Mouse (Mus musculus) lung, adult 2 months (tissue): ENCODE data around the gene Impg1. TPM values are rescaled to one million over a fixed set of nuclear protein-coding genes. Genes with fewer than 3 reads are reported as not detected.
"Not testable (repeated sequence)": the region's sequence is repeated elsewhere in the genome, so short reads cannot be mapped to it uniquely, and the experiment has no call there.

Experiments
- DNase-seq: peaks from one replicate; pipeline ENCODE4 v3.0.0; 2022
- H3K4me1 ChIP-seq: fragments of 200-500 bp; 2 replicates; pipeline ENCODE4 v1.6.1; 2011; ENCODE audit warnings: low read length; ENCODE audit not compliant: control insufficient read depth, insufficient read depth
- H3K4me3 ChIP-seq: fragments of 200-500 bp; replicated peaks from 2 replicates; pipeline ENCODE3; 2011; ENCODE audit warnings: low read depth, mild to moderate bottlenecking, control low read depth, low read length; ENCODE audit errors: extremely low read depth
- CTCF ChIP-seq: fragments of 200-500 bp; IDR thresholded peaks from 2 replicates; pipeline ENCODE4 v1.5.1; 2011; ENCODE audit warnings: mild to moderate bottlenecking, low read length, control low read depth; ENCODE audit not compliant: insufficient read depth
- POLR2A ChIP-seq: fragments of 200-500 bp; IDR thresholded peaks from 2 replicates; pipeline ENCODE4 v1.6.1; 2011; ENCODE audit warnings: low read depth, mild to moderate bottlenecking, control low read depth, low read length, borderline replicate concordance; ENCODE audit errors: extremely low read depth
- WGBS: fragments of 180-500 bp; shearing (Covaris S2); methylation state at CpG from one replicate; pipeline ENCODE4 v1.1.7; 2018; 5-methylcytosine and 5-hydroxymethylcytosine counted together
- polyA plus RNA-seq: library from polyadenylated mRNA; depleted of rRNA; stranded (reverse); fragments of >200 nt; gene quantifications from 2 replicates; pipeline ENCODE4 v1.2.3, GENCODE M21; 2012

The Impg1 gene
- polyA plus RNA-seq, 1 experiment, result not detected

GRCm38 (mm10) chr9:80333466-80333865 lies 131.8 kb downstream of the Impg1 start:
- TF ChIP-seq POLR2A (no peak), CTCF (no peak)
- Histone ChIP-seq H3K4me1 (0 out of 2 replicates have a peak, but pooled peaks cover 2% of the 10 kb centered on the region), H3K4me3 (no peak overlapping the region)
- no peak for DNase-seq
- WGBS, result 35% methylated on average over 8 of the region's 8 CpGs

- Histone ChIP-seq H3K4me3 (no peak overlapping the region), H3K4me1 (0 out of 2 replicates have a peak, but pooled peaks cover 2% of the 10 kb centered on the region)
- 21% methylated on average over 14 of the region's 14 CpGs for WGBS
- DNase-seq, result no peak
- TF ChIP-seq CTCF (no peak), POLR2A (no peak)
Measured at GRCm38 (mm10) chr9:80332153-80332552, 133.1 kb downstream of the Impg1 start.

GRCm38 (mm10) chr9:80321051-80321887 lies 144.0 kb downstream of the Impg1 start:
- DNase-seq, H3K4me3 ChIP-seq, H3K4me1 ChIP-seq: not testable (repeated sequence)
- WGBS, result 98% methylated on average over 2 of the region's 2 CpGs

GRCm38 (mm10) chr9:80318027-80318426 lies 147.3 kb downstream of the Impg1 start:
- 64% methylated on average over 6 of the region's 6 CpGs for WGBS

GRCm38 (mm10) chr9:80315922-80316321 lies 149.4 kb downstream of the Impg1 start:
- Histone ChIP-seq H3K4me1 (no peaks in the 10 kb centered on the region), H3K4me3 (no peak overlapping the region)
- DNase-seq, result no peak

More at GRCm38 (mm10) chr9:80318027-80318426, 147.3 kb downstream of the Impg1 start:
- H3K4me1 ChIP-seq, result no peaks in the 10 kb centered on the region
- no peak for DNase-seq
- no peak for TF ChIP-seq POLR2A
- TF ChIP-seq CTCF, result no peak
- no peak overlapping the region for H3K4me3 ChIP-seq

GRCm38 (mm10) chr9:80313610-80314009 lies 151.7 kb downstream of the Impg1 start:
- H3K4me1 ChIP-seq, result no peaks in the 10 kb centered on the region
- no peak for DNase-seq
- no peak for TF ChIP-seq CTCF
- TF ChIP-seq POLR2A, result no peak
- no peak overlapping the region for H3K4me3 ChIP-seq
- 78% methylated on average over 5 of the region's 5 CpGs for WGBS

More at GRCm38 (mm10) chr9:80315922-80316321, 149.4 kb downstream of the Impg1 start:
- TF ChIP-seq POLR2A (no peak), CTCF (no peak)
- WGBS, result 95% methylated on average over 6 of the region's 6 CpGs

- no peaks in the 10 kb centered on the region for H3K4me1 ChIP-seq
- TF ChIP-seq CTCF, result no peak
- no peak for TF ChIP-seq POLR2A
- 87% methylated on average over 13 of the region's 13 CpGs for whole genome bisulfite sequencing
- no peak for DNase-seq
- no peak overlapping the region for H3K4me3 ChIP-seq
Measured at GRCm38 (mm10) chr9:80307629-80308028, 157.7 kb downstream of the Impg1 start.

GRCm38 (mm10) chr9:80306853-80307252 lies 158.4 kb downstream of the Impg1 start:
- H3K4me1 ChIP-seq, result no peaks in the 10 kb centered on the region
- H3K4me3 ChIP-seq, result no peak overlapping the region
- 73% methylated on average over 11 of the region's 11 CpGs for WGBS
- DNase-seq, result no peak
- no peak for TF ChIP-seq POLR2A
- no peak for TF ChIP-seq CTCF

- 92% methylated on average over 4 of the region's 4 CpGs for WGBS
- TF ChIP-seq CTCF (no peak), POLR2A (no peak)
- Histone ChIP-seq H3K4me1 (no peaks in the 10 kb centered on the region), H3K4me3 (no peak overlapping the region)
- DNase-seq, result no peak
Measured at GRCm38 (mm10) chr9:80306390-80306789, 158.9 kb downstream of the Impg1 start.

GRCm38 (mm10) chr9:80303518-80303917 lies 161.8 kb downstream of the Impg1 start:
- DNase-seq, result no peak
- no peak overlapping the region for H3K4me3 ChIP-seq
- TF ChIP-seq CTCF (no peak), POLR2A (no peak)
- WGBS, result 65% methylated on average over 4 of the region's 4 CpGs
- H3K4me1 ChIP-seq, result no peaks in the 10 kb centered on the region
